Mouse (Mus musculus) forebrain, embryonic 14.5 days (tissue): ENCODE results near the gene Nap1l2. TPM values are rescaled to one million over a fixed set of nuclear protein-coding genes. Genes with fewer than 3 reads are reported as not detected.
"Not testable (repeated sequence)": the region's sequence is repeated elsewhere in the genome, so short reads cannot be mapped to it uniquely, and the experiment has no call there.

Experiments
- ATAC-seq: fragments of 200-750 bp; cut with Nextera tagmentation; 2 replicates; pipeline ENCODE4 v1.8.0; 2017; ENCODE audit warnings: mild to moderate bottlenecking, moderate library complexity
- DNase-seq: peaks from one replicate; pipeline ENCODE4 v3.0.0-alpha.2; 2015; ENCODE audit warnings: low spot score
- H3K27ac ChIP-seq: fragments of 300-500 bp; sonication (generic); 2 replicates; pipeline ENCODE4 v1.5.1; 2014; ENCODE audit warnings: low read depth, mild to moderate bottlenecking, control low read depth, low read length, moderate library complexity
- H3K27me3 ChIP-seq: fragments of 300-500 bp; sonication (generic); replicated peaks from 2 replicates; pipeline ENCODE4 v1.6.1; 2014; ENCODE audit warnings: low read length, control low read depth, mixed read lengths; ENCODE audit not compliant: control insufficient read depth, insufficient read depth
- H3K36me3 ChIP-seq: fragments of 300-500 bp; sonication (generic); 2 replicates; pipeline ENCODE4 v1.6.1; 2014; ENCODE audit warnings: low read length, control low read depth; ENCODE audit not compliant: control insufficient read depth, insufficient read depth
- H3K4me1 ChIP-seq: fragments of 300-500 bp; sonication (generic); 2 replicates; pipeline ENCODE4 v1.6.1; 2014; ENCODE audit warnings: antibody characterized with exemption, low read length, control low read depth; ENCODE audit not compliant: control insufficient read depth, insufficient read depth
- H3K4me2 ChIP-seq: fragments of 300-500 bp; sonication (generic); 2 replicates; pipeline ENCODE4 v1.6.1; 2014; ENCODE audit warnings: mild to moderate bottlenecking, control low read depth, low read length
- H3K4me3 ChIP-seq: fragments of 300-500 bp; sonication (generic); 2 replicates; pipeline ENCODE4 v1.5.1; 2014; ENCODE audit warnings: low read depth, low read length, control low read depth
- H3K9ac ChIP-seq: fragments of 300-500 bp; sonication (generic); 2 replicates; pipeline ENCODE4 v1.6.1; 2014; ENCODE audit warnings: mild to moderate bottlenecking, low read length, control low read depth, moderate library complexity
- H3K9me3 ChIP-seq: fragments of 300-500 bp; sonication (generic); replicated peaks from 2 replicates; pipeline ENCODE4 v1.6.1; 2016; ENCODE audit warnings: low read length, control low read depth, mixed read lengths; ENCODE audit not compliant: control insufficient read depth
- WGBS: fragments of 180-500 bp; shearing (Covaris S2); extraction: QIAGEN DNeasy Blood & Tissue Kit; methylation state at CpG from one replicate; pipeline ENCODE4 v1.1.7; 2014; 5-methylcytosine and 5-hydroxymethylcytosine counted together
- polyA plus RNA-seq: library from polyadenylated mRNA; unstranded; fragments of >200 nt; fragmentation: Nextera tagmentation; extraction: Ambion mirVana; gene quantifications from 2 replicates; pipeline ENCODE4 v1.2.1, GENCODE M21; 2014

Gene Nap1l2
- 35.5 and 45.5 TPM in 2 replicates for polyA plus RNA-seq

DNA sequence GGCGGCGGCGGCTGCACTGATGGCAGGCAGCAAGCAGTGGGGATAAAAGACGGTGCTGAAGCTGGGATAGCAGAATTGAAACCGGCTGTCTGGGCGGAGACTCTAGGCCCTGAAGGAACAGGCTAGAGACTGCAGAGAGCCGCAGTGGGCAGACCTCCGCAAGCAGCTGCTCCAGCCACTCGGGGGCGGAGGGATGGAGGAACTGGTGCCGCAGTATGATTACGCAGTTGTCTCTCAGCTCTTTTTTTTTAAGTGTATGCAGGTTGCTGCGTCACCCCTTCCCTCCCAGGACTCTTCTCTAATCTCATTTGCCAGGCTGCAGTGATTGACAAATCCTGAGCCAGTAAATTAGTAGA is at the start of gene Nap1l2:
TSS of gene Nap1l2 (minus strand) at position 210 of the 356 bp plus-strand sequence.
- 0 out of 2 replicates have a peak, but pooled peaks cover 3% of the 10 kb centered on the region for H3K27me3 ChIP-seq
- peak within 1 kb of the TSS; percentile 45 for H3K4me2 ChIP-seq
- 29% methylated on average over 13 of the region's 13 CpGs for WGBS

DNA sequence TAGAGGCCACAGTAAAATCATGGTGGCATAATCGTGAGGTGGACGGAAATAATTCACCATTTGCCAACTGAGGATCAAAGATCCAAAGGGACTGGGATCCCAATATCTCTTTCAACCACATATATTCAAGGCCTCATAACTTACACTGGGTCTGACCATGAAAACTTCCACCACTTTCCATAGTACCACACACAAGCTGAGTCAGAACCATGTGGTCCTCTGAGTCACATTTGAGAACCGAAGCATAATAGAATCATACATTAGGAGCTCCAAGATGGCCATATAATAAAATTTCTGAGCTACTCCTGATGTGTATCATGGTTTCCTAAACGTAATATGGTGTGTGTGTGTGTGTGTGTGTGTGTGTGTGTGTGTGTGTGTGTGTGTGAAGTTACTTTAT is 28.8 kb upstream of the Nap1l2 start:
- no peaks in the 10 kb centered on the region for H3K36me3 ChIP-seq
- no peak overlapping the region for H3K4me2 ChIP-seq
- H3K4me3 ChIP-seq, result no peak overlapping the region
- no peak overlapping the region for H3K27ac ChIP-seq
- no peaks in the 10 kb centered on the region for H3K9me3 ChIP-seq
- no peak overlapping the region for H3K9ac ChIP-seq
- no peak for ATAC-seq
- WGBS, result 86% methylated on average over 4 of the region's 4 CpGs
- H3K4me1 ChIP-seq, result no peaks in the 10 kb centered on the region
- DNase-seq, result no peak
- no peaks in the 10 kb centered on the region for H3K27me3 ChIP-seq

More for the DNA sequence above, at the start of gene Nap1l2:
- peak within 1 kb of the TSS; percentile 85 for H3K27ac ChIP-seq
- peak within 1 kb of the TSS; percentile 66 for H3K9ac ChIP-seq
- ATAC-seq (peak; percentile 96), DNase-seq (peak; percentile 86)
- no peaks in the 10 kb centered on the region for H3K9me3 ChIP-seq
- H3K36me3 ChIP-seq, result no peaks in the 10 kb centered on the region
- H3K4me1 ChIP-seq, result no peaks in the 10 kb centered on the region
- peak within 1 kb of the TSS; percentile 43 for H3K4me3 ChIP-seq

DNA sequence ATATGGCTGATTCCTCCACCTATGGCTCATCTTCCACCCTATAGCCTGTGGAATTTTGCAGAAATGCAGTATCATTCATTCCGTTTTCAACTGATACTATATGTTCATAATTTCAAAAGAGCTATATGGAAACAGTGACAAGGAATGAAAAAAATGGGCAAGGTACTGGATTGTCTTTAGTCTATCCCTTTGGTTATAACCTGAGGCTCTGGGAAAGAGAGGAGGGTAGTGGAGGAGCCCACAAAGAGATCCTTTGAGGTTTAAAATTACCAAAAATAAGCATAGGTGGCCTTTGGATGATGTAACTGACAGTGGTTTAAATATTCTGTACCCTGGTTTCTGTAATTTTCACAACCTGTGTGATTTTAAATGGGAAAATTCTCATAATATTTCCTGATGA is 389 bp upstream of the Nap1l2 start:
- DNase-seq, result no peak
- Histone ChIP-seq H3K36me3 (no peaks in the 10 kb centered on the region), H3K4me2 (peak overlapping the region; percentile 45), H3K27me3 (0 out of 2 replicates have a peak, but pooled peaks cover 3% of the 10 kb centered on the region), H3K4me1 (no peaks in the 10 kb centered on the region), H3K9ac (peak overlapping the region; percentile 66), H3K9me3 (no peaks in the 10 kb centered on the region), H3K4me3 (peak overlapping the region; percentile 43), H3K27ac (0 out of 2 replicates have a peak overlapping the region, but pooled peaks have one; percentile 85)
- ATAC-seq, result peak; percentile 49; the same call in 1 of the 2 replicates
- WGBS, result 24% methylated on average over 1 of the region's 1 CpGs

DNA sequence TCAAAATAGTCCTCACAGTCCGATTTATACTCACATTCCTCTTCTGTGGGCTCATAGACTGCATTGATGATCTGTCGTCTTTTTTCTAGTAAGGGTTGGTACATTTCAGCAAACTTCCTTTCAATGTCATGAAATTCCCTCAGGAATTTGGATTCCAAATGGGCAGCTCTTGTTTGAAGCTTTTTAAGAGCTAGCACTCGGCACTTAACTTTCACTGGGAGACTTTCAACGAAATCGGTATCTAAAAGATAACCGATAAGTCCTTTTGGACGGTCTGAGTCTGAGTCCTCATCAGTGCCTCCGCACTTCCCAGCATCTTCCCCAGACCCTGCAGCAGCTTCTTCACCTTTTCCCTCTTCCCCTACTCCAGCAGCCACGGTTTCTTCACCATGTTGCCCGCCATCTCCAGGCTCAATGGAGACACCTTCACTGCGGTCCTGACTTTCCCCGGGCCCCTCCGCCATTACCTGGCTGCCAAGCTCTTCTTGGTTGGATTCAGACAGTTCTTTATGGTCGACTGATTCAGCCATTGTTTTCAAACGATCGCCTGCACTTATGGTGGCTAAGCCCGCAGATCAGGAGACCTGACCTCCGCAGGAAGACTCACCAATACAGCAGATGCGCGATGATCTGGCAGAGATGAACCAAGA is 534 bp downstream of the Nap1l2 start:
- H3K4me1 ChIP-seq, result no peaks in the 10 kb centered on the region
- no peak for DNase-seq
- ATAC-seq, result peak; percentile 42
- peak overlapping the region; percentile 85 for H3K27ac ChIP-seq
- 0 out of 2 replicates have a peak, but pooled peaks cover 3% of the 10 kb centered on the region for H3K27me3 ChIP-seq
- H3K36me3 ChIP-seq, result no peaks in the 10 kb centered on the region
- peak overlapping the region; percentile 45 for H3K4me2 ChIP-seq
- H3K9ac ChIP-seq, result peak overlapping the region; percentile 66
- H3K9me3 ChIP-seq, result no peaks in the 10 kb centered on the region
- 30% methylated on average over 20 of the region's 20 CpGs for WGBS
- H3K4me3 ChIP-seq, result peak overlapping the region; percentile 43

DNA sequence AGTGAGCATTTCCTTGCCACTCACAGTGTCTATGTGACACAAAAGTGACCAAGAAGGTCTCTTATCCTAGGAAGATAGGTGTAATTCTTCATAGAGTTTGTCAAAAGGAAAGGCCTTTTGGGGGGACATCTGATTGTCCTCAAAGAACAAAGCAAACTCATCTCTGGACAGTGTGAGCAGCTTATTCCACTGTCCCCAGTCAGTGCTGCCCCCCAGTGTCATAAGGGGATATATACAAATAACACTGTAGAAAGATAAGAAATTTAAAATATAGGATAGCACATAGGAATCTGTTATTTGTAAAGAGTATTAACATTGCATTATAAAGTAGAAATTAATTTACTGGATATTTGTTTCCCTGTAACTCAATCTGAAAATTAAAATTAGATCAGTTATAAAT is 2.9 kb downstream of the Nap1l2 start:
- no peak overlapping the region for H3K4me2 ChIP-seq

DNA sequence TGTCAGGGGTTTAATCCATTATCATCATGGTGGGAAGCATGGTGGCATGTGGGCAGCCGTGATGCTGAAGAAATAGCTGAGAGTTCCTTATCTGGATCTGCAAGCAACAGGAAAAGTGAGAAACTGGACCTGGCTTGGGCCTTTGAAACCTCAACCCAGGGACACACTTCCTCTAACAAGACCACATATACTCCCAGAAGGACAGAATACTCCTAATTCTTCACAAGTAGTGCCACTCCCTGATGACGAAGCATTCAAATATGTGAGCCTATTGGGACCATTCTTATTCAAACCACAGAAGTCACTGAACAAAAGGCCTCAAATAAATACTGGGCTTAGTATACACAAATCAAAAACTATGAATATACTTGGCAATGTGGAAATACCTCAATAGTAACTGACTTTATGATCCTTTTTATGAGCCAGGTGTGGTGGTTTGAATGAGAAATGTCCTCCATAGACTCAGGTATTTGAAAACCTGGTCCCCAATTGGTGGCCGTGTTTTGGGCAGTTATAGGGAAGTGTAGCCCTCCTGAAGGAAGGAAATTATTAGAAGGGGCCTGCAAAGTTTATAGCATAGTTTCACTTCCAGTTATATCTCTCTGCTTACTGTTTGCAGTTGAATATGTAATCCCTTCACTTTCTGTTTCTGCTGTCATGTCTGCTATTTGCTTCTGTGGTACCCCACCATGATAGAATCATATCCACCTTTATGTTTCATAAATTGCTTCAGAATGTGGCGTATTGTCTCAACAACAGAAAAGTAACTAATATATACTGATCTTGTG is 6.5 kb downstream of the Nap1l2 start:
- H3K4me2 ChIP-seq, result no peak overlapping the region
- WGBS, result 84% methylated on average over 4 of the region's 4 CpGs
- H3K36me3 ChIP-seq, result no peaks in the 10 kb centered on the region
- no peaks in the 10 kb centered on the region for H3K9me3 ChIP-seq
- H3K9ac ChIP-seq, result no peak overlapping the region
- H3K4me3 ChIP-seq, result no peak overlapping the region
- ATAC-seq (no peak), DNase-seq (no peak)
- no peak overlapping the region for H3K27ac ChIP-seq
- H3K27me3 ChIP-seq, result no peaks in the 10 kb centered on the region
- H3K4me1 ChIP-seq, result no peaks in the 10 kb centered on the region

More for the DNA sequence above, 2.9 kb downstream of the Nap1l2 start:
- no peak overlapping the region for H3K4me3 ChIP-seq
- DNase-seq (peak; percentile 32), ATAC-seq (no peak)
- no peaks in the 10 kb centered on the region for H3K9me3 ChIP-seq
- no peak overlapping the region for H3K27ac ChIP-seq
- no peak overlapping the region for H3K9ac ChIP-seq
- H3K36me3 ChIP-seq, result no peaks in the 10 kb centered on the region
- no peaks in the 10 kb centered on the region for H3K27me3 ChIP-seq
- H3K4me1 ChIP-seq, result no peaks in the 10 kb centered on the region

DNA sequence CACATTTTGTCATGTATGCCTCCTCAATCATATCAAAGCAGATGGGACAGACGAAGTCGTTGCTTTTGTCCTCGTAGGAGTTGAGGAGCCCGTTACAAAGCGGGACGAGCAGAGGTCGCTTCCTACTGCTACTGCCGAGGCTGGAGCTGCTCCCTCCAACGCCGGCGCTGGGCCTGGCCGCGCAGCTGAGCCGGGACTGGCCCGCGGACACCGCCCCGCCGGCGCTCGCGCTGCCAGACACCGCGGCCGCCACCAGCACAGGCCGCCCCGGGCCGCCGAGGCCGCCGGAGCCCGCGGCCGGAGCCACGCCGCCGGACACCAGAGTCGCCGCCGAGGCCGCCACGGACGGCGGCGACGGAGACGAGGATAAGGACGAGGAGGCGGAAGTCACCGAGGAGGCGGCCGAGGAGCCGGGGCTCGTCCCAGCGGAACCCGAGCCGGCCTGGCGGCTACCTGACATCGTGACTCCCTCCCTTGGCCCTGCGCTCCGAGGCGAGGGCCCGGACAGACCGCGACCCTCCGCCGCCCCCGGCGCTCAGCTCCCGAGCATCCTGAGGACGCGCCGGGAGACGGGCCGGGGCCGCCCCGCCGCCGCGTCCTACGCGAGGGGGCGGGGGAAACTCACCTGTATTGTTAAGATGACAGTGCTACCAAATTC is 21.4 kb downstream of the Nap1l2 start:
- H3K9ac ChIP-seq, H3K27me3 ChIP-seq, DNase-seq, H3K27ac ChIP-seq, H3K36me3 ChIP-seq, H3K4me1 ChIP-seq, H3K9me3 ChIP-seq: not testable (repeated sequence)
- peak overlapping the region; percentile 33 for H3K4me2 ChIP-seq
- ATAC-seq, result peak; percentile 94
- peak overlapping the region; percentile 25 for H3K4me3 ChIP-seq
- WGBS, result 44% methylated on average over 40 of the region's 83 CpGs

DNA sequence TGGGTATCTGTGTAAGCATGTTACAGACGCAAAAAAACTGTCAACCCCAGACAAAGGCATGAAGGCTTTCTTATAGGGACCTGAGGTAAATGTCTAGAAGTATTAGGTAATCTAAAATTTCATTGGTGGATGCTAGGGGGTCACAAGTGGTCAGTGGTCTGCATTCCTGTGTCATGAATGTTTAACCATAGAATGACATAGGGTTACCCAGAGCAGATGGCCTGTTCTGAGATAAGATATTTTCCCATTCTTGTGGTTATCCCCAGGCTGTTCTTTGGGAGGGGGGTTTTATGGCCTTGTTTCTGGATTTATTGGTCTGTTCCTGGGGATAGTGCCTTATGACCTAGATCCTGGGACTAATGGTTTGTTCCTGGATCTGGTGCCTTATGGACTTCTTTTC is 30.3 kb downstream of the Nap1l2 start:
- H3K4me1 ChIP-seq, result no peaks in the 10 kb centered on the region
- no peak overlapping the region for H3K4me3 ChIP-seq
- no peaks in the 10 kb centered on the region for H3K9me3 ChIP-seq
- H3K4me2 ChIP-seq, result no peak overlapping the region
- H3K27ac ChIP-seq, result no peak overlapping the region
- no peaks in the 10 kb centered on the region for H3K36me3 ChIP-seq
- H3K27me3 ChIP-seq, result 0 out of 2 replicates have a peak, but pooled peaks cover 3% of the 10 kb centered on the region
- ATAC-seq (no peak), DNase-seq (no peak)
- no peak overlapping the region for H3K9ac ChIP-seq
- WGBS, result 66% methylated on average over 1 of the region's 1 CpGs
